Mouse (Mus musculus) erythroid progenitor cell, adult 5-6 weeks (primary cell): ENCODE data around the gene Magi1. TPM values are rescaled to one million over a fixed set of nuclear protein-coding genes. Genes with fewer than 3 reads are reported as not detected.

Experiments used
- ATAC-seq: replicated peaks from 2 replicates; pipeline ENCODE4 v1.8.0; 2016; ENCODE audit warnings: moderate number of reproducible peaks, mild to moderate bottlenecking, moderate TSS enrichment, inconsistent platforms; ENCODE audit not compliant: poor library complexity, low FRiP score, severe bottlenecking
- total RNA-seq, 2 experiments: library from RNA; stranded (forward) in 1 of 2; stranded (reverse) in 1 of 2; fragments of 150-400 nt in 1 of 2; fragments of 186-747, 209-891 nt in 1 of 2; gene quantifications; 2 replicates each; pipeline versions ENCODE4 v1.2.3 to v1.2.4; 2015 to 2017; ENCODE audit warnings: low replicate concordance in 2 of 2

The Magi1 gene
- total RNA-seq, 2 experiments from 2014 or later = not detected

DNA sequence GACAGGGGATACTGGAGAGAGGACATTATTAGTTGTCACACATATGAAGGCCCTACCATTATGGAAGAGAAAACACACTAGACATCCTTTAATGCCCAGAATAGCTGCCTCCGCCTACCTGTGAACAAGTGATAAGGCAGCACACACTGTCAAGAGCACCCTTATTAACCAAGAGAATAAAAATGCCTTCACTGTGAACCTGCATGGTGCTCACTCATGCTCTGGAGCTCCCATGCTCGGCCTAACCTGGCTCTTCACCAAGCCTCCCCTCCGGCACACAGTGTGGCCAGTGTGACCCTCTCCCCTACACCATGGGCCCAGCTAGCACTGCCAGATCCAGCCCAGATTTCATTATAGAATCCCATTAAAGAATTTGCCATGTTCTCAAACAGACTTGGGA lies 206.7 kb downstream of the Magi1 start:
- no peak for ATAC-seq

DNA sequence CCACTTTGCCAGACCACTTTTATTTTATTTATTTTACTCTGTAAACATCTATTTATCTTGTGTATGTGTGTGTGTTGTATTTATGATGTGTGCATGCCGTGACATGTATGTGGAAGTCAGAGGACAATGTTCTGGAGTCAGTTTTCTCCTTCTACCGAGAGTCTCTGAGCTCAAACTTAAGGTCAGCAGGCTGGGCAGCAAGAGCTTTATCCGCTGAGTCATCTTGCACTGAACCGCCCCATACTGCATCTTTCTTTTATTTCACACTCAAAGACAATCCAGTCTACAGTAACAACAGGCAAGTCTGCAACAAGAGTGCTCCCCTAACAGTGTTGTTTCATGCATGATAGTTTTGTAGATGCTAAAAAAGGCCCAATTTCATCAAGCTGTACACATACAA lies 207.7 kb downstream of the Magi1 start:
- no peak for ATAC-seq

DNA sequence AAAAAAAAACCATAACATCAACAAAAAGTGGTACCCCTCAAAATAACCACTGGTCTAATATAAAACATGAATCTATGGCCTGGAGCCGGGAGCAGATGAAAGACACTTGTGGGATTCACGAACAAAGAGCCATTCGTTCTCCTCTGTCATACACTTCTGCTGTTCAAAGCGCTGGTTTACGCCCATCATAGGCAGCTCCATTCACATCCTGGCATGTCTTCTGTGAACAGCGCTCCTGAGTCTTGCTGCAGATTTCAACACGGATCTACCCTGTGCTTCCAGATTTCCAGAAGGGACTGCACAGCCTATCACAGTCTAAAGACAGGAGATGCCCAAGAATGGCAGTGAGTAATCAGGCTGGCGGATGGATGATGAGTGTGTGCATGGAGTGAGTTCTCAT lies 208.5 kb downstream of the Magi1 start:
- no peak for ATAC-seq

DNA sequence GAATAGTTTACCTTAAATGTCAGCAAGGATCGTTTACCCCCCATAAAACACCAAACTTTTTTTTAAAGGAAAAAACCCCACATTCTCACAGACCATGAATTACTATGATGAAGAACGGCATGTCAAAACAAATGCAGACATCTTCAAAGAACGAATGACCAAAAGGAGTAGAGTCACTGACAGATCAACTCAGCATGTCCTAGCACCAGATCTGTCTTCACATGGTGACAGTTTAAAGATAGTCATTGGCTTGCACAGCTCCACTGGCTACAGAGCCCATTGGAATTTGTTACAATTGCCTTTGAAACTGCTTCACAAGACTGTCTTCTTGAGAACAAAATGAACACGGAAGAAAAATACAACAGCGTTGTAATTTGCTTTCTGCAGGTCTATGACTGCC lies 212.0 kb downstream of the Magi1 start:
- no peak for ATAC-seq

DNA sequence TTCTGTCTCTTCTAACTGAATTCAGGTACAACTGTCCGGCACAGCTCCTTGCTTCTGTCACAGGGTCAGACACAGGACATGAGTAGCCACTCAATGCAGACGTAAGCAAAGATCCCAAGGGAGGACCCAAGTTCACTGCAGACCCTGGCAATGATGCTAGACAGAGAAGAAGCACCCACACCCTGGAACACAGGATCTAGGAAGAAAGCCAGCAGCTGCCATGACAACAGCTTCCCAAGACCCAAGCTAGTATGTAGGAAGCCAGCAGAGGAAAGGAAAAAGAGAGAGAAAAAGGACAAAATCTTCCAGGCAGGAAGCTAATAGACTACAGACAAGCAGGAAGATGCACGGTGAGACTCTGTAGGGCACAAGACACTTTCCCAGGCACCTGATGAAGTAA lies 213.0 kb downstream of the Magi1 start:
- no peak for ATAC-seq

DNA sequence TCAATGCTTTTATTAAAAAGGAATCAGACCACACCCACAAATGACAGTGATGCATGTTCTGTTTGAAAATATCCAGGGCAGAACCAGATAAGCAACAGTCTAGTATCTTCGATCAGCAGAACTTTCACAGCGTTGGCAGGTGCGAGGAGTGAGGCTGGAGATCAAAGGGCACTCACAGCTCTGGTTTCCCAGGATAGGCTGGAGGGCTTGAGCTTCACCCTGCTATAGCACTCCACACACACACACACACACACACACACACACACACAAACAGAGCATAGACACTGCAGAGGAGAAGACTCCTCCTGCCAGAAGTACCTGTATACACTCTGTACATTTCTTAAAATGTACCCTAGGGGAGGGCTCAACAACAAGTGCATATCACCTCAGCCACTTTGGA lies 214.3 kb downstream of the Magi1 start:
- no peak for ATAC-seq

DNA sequence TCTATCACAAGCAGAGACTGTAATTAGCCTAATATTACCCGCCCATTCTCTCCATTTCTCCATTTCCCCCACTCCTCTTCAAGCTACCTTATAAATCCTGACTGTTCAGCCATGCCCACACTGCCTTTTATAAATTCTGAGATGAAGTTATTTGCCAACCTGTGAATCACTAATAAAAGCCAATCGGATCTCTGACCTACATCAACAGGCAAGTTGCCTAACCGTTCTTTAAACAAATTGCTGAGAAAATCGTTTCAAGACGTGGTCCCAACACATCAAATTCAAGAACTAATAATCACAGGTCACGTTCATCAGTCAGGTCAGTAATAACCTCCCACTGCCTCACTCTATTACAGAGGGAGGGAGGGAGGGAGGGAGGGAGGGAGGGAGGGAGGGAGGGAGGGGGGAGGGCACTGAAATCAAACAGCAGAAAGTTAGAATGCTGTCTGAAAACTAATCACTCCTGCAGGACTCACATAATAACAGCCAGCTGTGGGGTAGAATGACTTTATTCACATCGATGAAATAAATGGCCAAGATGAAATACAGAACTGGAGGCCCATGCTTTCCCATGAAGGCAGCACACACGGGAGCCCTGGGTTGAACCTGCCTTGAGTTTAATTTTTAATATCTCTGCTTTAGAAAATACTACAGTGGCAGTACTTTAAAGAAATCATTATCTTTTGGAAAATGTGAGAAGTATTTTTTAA lies 215.8 kb downstream of the Magi1 start:
- no peak for ATAC-seq

DNA sequence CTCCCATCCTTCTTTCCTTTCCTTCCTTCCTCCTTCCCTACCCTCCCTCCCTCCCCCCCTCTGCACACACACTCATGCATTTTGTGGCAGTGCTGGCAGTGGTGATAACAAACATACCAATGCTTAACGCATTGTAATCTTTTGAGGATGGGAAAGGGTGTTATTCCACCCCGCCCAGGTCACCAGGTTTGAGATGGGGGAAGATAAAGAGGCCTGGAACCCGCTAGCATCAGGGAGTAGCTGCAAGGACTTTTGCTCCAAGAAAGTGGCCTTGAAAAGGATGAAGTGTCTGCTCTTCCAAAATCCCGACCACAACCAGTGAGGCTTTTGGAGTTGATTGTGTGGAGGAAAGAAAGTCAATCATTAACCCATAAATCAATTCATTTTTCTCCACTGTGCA lies 218.9 kb downstream of the Magi1 start:
- no peak for ATAC-seq

DNA sequence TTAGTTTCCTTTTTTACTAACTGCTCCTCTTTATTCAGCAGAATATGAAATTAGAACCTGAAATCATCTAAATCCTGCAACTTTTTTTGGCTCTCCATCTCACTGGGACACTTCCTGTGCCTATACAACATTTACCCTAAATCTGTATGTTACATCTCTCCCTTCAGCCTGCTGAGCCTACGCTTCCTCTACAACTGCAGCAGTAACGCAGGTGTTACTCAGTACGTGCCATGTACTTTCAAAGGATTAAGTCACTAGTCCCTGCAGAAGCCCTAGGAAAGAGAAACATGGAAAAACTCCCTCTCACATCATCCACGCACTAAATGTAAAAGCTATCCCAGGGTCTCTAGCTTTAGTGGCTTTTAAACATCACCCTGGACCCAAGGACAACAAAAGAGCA lies 220.2 kb downstream of the Magi1 start:
- ATAC-seq = no peak

DNA sequence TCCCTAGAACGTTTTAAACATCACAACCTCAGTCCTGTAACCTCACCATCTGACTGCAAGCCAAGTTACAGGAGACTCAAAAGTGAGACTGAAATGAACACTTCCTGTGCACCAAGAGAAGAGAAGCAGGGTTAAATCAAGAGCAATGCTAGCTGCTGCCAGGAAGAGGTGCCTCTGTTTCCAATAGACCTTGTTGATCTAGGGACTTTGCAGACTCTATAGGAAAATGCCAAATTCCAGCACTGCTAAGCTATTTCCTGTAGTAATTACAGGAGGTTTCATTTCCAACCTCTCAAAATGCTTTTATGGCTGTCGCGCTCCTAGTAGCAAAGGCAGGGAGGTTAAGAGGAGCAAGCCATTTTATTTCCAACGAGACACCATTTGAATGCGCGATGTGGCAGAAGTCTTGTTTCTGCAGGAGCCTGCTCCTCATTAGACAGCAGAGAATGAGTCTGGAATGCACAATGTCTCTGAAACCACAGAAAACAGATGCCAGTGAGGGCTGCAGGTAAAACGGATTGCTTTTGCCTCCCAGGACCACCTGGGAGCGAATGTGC lies 222.2 kb downstream of the Magi1 start:
- ATAC-seq = no peak

DNA sequence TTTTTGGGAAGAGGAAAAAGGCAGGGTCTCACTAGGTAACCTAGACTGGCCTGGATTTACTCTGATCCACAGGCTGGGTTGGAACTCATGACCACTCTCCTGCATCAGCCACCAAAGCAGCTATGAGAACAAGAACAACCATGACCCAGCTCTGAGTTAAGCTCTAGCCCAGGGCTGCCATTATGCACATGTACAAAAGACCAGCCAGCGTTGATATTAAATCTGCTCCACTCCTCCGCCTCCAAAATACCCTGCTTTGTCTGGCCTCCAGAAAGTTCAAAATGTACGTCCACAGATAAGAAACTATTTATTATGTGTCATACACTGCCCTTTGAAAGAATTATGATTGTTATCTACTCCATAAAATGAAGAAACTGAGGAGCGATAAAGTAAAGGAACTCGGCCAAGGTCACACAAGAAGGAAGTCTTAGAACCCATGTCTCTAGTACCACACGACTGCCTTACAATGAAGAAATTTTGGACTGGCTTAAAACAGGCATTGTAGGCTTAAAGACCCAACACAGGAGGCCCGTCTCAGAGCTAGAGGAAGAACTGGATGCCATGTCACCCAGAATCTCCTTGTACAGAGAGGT lies 223.0 kb downstream of the Magi1 start:
- no peak for ATAC-seq

DNA sequence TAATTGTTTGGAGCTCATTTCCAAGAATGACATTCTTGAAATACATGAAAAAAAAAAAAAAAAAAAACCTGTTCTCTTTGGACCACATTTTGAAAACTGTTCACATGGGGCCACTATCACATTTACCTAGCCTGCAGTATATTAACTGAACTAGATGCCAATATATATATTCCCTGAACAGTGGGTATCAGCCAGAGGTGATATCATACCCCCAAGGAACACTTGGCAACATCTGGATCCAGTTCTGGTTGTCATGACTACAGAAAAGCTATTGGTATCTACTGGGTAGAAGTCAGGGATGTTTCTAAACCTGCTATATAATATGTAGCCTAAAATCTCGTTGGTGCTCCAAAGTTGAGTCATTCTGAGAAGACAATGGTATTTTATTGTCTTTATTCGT lies 224.6 kb downstream of the Magi1 start:
- no peak for ATAC-seq

DNA sequence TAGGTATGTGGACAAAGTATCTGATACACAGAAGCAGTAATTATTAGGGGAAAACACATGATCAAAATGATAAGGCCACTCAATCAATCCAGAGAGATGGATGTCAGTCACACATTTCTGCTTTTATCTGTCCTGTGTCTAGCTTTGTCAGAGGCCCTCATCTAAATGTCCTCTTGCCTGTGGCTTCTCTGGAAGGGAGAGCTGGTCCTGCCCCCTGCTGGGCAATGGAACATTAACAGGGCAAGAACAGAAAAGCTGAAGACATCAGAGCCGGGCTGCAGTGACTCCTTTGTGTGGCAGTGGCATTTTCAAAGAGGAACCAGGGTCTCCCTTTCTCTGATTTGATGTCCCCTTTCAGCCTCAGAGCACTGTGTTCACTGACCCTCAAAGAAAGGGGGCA lies 229.8 kb downstream of the Magi1 start:
- no peak for ATAC-seq

DNA sequence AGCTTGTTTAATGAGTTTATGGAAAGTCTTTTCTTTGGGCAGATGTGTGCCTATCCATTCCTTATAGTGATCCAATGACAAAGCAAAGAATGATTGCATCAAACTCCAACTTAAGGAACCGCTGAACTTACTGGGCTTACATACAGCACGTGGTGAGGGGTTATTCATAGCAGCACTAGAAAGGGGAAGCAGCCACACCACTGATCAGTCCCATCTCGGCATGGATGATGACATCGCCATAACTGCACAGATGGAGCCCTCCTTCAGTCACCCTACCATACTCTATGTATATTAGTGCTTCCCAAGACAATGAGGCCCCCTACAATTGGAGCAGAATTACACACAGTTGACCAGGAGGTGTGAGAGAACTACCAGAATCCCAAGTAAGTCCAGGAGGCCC lies 238.5 kb downstream of the Magi1 start:
- ATAC-seq = no peak

DNA sequence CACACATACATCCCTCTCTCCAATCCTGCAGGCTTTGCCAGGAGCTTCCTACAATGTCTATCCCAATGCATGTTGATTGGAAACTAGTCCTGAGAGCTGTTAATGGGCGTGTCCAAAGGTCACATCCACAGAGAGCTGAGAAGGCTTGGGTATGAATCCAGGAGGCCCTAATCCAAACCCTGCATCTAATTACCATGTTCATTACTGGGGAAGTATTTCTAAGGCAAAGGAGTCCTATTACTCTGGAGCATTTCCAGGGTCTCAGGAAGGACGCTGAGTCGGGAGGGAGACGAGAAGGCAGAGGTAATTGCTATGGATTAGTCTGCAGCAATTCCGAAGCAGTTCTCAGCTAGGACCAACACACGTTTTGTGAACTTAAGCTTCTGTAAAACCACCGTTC lies 240.3 kb downstream of the Magi1 start:
- no peak for ATAC-seq

DNA sequence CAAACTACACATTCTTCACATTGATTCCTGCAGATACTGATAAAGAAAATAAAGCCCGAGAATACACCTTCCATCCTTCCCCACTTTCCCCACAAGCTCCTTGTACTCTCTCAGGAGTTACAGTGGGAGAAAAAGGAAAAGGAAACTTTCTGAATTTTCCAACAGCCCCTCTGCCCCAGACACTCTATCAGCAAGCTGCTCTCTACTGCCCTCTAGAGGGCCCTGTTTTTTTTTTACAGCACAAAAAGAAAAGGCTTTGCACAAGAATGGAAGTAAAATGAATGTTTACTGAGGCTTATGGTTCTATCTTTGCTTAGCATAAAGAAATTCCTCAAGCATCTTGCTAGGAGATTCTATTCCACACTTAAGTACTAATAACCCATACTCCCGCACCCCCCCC lies 243.6 kb downstream of the Magi1 start:
- ATAC-seq = no peak

DNA sequence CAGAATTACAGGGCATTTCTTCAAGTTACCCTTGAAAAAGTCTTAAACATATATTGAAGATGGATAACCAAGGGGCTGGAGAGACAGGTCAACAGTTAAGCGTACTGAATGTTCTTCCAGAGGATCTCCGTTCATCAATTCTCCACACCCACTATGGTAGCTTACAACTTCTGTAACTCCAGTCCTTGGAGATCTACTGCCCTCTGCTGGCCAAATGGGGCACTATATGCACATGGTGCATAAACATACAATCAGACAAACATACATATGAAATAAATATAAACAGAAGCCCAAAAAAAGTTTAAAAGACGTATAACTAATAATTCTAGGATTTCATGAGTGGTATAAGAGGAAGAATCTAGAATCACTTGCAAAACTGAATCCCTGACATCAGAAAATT lies 244.8 kb downstream of the Magi1 start:
- no peak for ATAC-seq

DNA sequence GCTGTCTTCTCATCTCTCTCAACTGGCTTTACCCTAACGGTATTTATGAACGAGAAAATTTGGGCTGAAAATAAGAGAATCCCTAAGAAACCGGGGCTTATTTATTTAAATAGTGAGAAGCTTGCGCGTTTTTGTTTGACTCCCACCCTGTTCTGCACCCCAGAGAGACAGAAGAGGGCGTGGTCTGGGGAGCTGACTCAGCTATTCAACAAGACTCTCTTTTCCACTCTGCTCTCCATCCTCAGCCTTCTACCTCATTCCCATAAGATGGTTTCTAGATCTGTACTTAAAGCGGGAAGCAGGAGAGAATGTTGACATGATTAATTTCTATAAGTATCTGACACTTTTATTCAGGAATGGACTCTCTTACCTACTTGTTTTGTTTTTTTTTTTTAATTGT lies 247.2 kb downstream of the Magi1 start:
- no peak for ATAC-seq

DNA sequence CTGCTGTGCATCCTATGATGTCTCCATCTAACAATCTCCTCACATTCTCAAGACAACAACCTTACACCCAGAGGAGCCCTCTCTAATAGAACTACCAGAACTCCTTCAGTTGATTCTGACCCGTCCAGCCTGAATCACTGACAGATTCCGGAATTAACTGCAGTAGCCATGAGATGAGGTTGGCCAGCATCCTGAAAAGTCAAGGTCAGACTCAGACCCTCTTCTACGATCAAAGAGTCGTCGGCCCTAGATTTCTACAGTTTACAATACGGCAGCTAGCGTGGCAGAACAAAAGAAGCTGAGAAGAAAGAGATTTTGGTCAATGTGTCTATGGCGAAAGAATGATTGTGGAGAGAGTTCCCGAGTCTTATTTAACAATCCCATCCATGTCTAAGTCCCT lies 257.4 kb downstream of the Magi1 start:
- ATAC-seq = no peak

DNA sequence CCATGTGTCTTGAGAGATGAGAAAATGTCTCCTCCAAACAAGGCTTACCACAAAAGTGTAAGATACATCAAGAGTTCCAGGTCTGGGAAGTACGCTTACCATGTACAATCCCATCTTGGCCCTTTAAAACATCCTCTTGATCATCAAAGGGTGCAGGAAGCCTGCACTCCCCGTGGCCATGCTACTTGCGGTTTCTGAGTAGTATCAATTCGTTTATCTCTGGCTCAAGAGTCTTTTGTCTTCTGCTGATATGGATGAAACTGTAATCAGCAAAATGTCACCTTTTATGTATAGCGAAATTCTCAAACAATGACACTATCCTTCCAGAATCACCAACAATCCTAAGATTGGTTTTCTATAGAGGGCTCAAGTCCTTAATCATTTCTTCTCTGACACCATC lies 261.3 kb downstream of the Magi1 start:
- no peak for ATAC-seq

DNA sequence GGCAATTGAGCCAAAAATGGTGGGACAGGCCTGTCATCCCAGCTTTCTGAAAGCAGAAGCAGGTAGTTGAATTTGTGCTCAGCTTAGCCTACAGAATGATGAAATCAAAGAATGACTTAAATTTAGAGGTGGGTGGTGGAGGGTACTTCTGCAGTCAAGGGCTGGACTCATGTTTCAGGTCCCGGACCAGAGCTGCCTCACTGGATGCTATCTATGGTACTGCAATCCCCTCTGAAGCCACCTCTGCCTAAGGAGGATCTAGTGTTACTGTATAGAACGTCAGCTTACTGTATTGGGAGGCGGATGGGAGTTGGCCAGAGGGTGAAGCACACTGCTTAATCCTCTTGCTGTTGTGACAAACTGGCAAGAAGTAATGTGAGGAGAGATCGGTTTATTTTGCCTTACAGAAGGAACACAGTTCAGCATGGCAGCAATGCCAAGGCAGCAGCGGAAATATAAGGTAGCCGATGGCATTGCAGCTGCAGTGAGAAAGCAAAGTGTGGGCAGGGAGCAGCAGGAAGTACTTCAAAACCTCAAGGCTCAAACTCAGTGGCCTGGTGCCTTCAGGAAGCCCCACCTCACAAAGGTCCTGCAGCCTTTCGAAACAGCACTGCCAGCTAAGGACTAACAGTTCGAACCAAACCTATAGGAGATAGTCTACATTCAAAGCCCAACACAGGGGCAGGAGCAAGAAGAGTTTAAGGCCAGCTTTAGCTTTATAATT lies 262.3 kb downstream of the Magi1 start:
- no peak for ATAC-seq
